Mouse (Mus musculus) lung, adult 2 months (tissue): ENCODE measurements at regions not wholly inside any gene's neighbourhood (a gene's known extent, or its start where the extent isn't known, plus 50 kb on each side); places are given as distances from the start of the nearest gene placed in this dataset.
"Not testable (repeated sequence)": the region's sequence is repeated elsewhere in the genome, so short reads cannot be mapped to it uniquely, and the experiment has no call there.

Source experiments
- DNase-seq: peaks from one replicate; pipeline ENCODE4 v3.0.0; 2022
- H3K4me1 ChIP-seq: fragments of 200-500 bp; 2 replicates; pipeline ENCODE4 v1.6.1; 2011; ENCODE audit warnings: low read length; ENCODE audit not compliant: control insufficient read depth, insufficient read depth
- H3K4me3 ChIP-seq: fragments of 200-500 bp; replicated peaks from 2 replicates; pipeline ENCODE3; 2011; ENCODE audit warnings: low read depth, mild to moderate bottlenecking, control low read depth, low read length; ENCODE audit errors: extremely low read depth
- CTCF ChIP-seq: fragments of 200-500 bp; IDR thresholded peaks from 2 replicates; pipeline ENCODE4 v1.5.1; 2011; ENCODE audit warnings: mild to moderate bottlenecking, low read length, control low read depth; ENCODE audit not compliant: insufficient read depth
- POLR2A ChIP-seq: fragments of 200-500 bp; IDR thresholded peaks from 2 replicates; pipeline ENCODE4 v1.6.1; 2011; ENCODE audit warnings: low read depth, mild to moderate bottlenecking, control low read depth, low read length, borderline replicate concordance; ENCODE audit errors: extremely low read depth
- WGBS: fragments of 180-500 bp; shearing (Covaris S2); methylation state at CpG from one replicate; pipeline ENCODE4 v1.1.7; 2018; 5-methylcytosine and 5-hydroxymethylcytosine counted together

GRCm38 (mm10) chr4:105844675-105845466 lies 55.2 kb downstream of the Gm12728 start:
- no peak for DNase-seq
- no peaks in the 10 kb centered on the region for H3K4me1 ChIP-seq
- no peak for TF ChIP-seq CTCF
- no peak for TF ChIP-seq POLR2A
- 90% methylated on average over 7 of the region's 7 CpGs for WGBS
- no peak overlapping the region for H3K4me3 ChIP-seq

- 93% methylated on average over 3 of the region's 3 CpGs for WGBS
- H3K4me3 ChIP-seq, H3K4me1 ChIP-seq, DNase-seq: not testable (repeated sequence)
Measured at GRCm38 (mm10) chr4:105845998-105846989, 56.6 kb downstream of the Gm12728 start.

- no peak for DNase-seq
- no peak for TF ChIP-seq POLR2A
- no peak for TF ChIP-seq CTCF
- Histone ChIP-seq H3K4me1 (no peaks in the 10 kb centered on the region), H3K4me3 (no peak overlapping the region)
- WGBS: 92% methylated on average over 6 of the region's 6 CpGs
Measured at GRCm38 (mm10) chr4:105853086-105853485, 63.4 kb downstream of the Gm12728 start.

GRCm38 (mm10) chr4:105859052-105859864 lies 69.6 kb downstream of the Gm12728 start:
- DNase-seq: no peak
- TF ChIP-seq POLR2A: no peak
- no peak for TF ChIP-seq CTCF
- WGBS: 48% methylated on average over 15 of the region's 15 CpGs

GRCm38 (mm10) chr4:105860930-105861653 lies 71.4 kb downstream of the Gm12728 start:
- Histone ChIP-seq H3K4me3 (no peak overlapping the region), H3K4me1 (no peaks in the 10 kb centered on the region)
- no peak for TF ChIP-seq CTCF
- no peak for TF ChIP-seq POLR2A
- 65% methylated on average over 11 of the region's 11 CpGs for WGBS
- no peak for DNase-seq

More at GRCm38 (mm10) chr4:105859052-105859864, 69.6 kb downstream of the Gm12728 start:
- Histone ChIP-seq H3K4me3 (no peak overlapping the region), H3K4me1 (no peaks in the 10 kb centered on the region)

- H3K4me3 ChIP-seq: no peak overlapping the region
- H3K4me1 ChIP-seq: no peaks in the 10 kb centered on the region
- no peak for DNase-seq
- TF ChIP-seq POLR2A: no peak
- TF ChIP-seq CTCF: no peak
Measured at GRCm38 (mm10) chr4:105861654-105862037, 72.0 kb downstream of the Gm12728 start.

- no peak for DNase-seq
- WGBS: 66% methylated on average over 3 of the region's 3 CpGs
- TF ChIP-seq CTCF (no peak), POLR2A (no peak)
- H3K4me1 ChIP-seq: no peaks in the 10 kb centered on the region; the same call in 1 of the 2 replicates
- no peak overlapping the region for H3K4me3 ChIP-seq
Measured at GRCm38 (mm10) chr4:105870512-105870911, 80.8 kb downstream of the Gm12728 start.

GRCm38 (mm10) chr4:105877246-105877645 lies 87.6 kb downstream of the Gm12728 start:
- H3K4me1 ChIP-seq: no peaks in the 10 kb centered on the region
- no peak overlapping the region for H3K4me3 ChIP-seq
- DNase-seq: no peak
- TF ChIP-seq POLR2A: no peak
- WGBS: 77% methylated on average over 5 of the region's 5 CpGs
